Mouse (Mus musculus) subcutaneous adipose tissue, adult 2 months (tissue): ENCODE measurements around the gene Syt15. TPM values are rescaled to one million over a fixed set of nuclear protein-coding genes. Genes with fewer than 3 reads are reported as not detected.

Source experiments
- polyA plus RNA-seq: library from polyadenylated mRNA; depleted of rRNA; stranded (reverse); fragments of >200 nt; gene quantifications from 2 replicates; pipeline ENCODE4 v1.2.3, GENCODE M21; 2012; ENCODE audit warnings: low replicate concordance; rRNA removed

The Syt15 gene
- polyA plus RNA-seq: 11.1 and 14.2 TPM in 2 replicates

GRCm38 (mm10) chr14:34219295-34219694 lies at the start of gene Syt15:
Gene Syt15, plus strand, starts transcription at chr14:34219595.

GRCm38 (mm10) chr14:34201231-34202035 lies 18.0 kb upstream of the Syt15 start, which contains the start of gene Gprin2:
Gene Gprin2, minus strand, starts transcription at chr14:34201653.

Other genes with a start within 250 kb of the Syt15 start
- not detected in 2 replicates for gene Zfp488, start 240.8 kb upstream of the Syt15 start, polyA plus RNA-seq
- gene Gm30083, start 204.4 kb upstream of the Syt15 start, polyA plus RNA-seq: not detected in 2 replicates
- 1.6 and 11.2 TPM in 2 replicates for gene Gm5460, start 202.8 kb upstream of the Syt15 start, polyA plus RNA-seq
- gene Antxrl, start 166.9 kb upstream of the Syt15 start, polyA plus RNA-seq: not detected in 2 replicates
- 5.3 and 5.7 TPM in 2 replicates for gene Anxa8, start 133.6 kb upstream of the Syt15 start, polyA plus RNA-seq
- gene A630023A22Rik, start 116.8 kb upstream of the Syt15 start, polyA plus RNA-seq: 0.37 TPM in 1 of 2 replicates, not detected in the other
- 0.51 and 0.82 TPM in 2 replicates for gene Npy4r, start 67.1 kb upstream of the Syt15 start, polyA plus RNA-seq
- gene Gprin2, start 17.9 kb upstream of the Syt15 start, polyA plus RNA-seq: 0.37 and 0.72 TPM in 2 replicates
- 3.1 and 3.5 TPM in 2 replicates for gene Shld2, start 90.9 kb downstream of the Syt15 start, polyA plus RNA-seq
- 83.7 and 91.1 TPM in 2 replicates for gene Glud1, start 91.1 kb downstream of the Syt15 start, polyA plus RNA-seq
- gene Fam25c, start 135.8 kb downstream of the Syt15 start, polyA plus RNA-seq: 0.50 TPM in 1 of 2 replicates, not detected in the other
- 164 and 1,886 TPM in 2 replicates for gene Sncg, start 155.2 kb downstream of the Syt15 start, polyA plus RNA-seq
- gene Mmrn2, start 155.9 kb downstream of the Syt15 start, polyA plus RNA-seq: 29.2 and 53.0 TPM in 2 replicates